Mouse (Mus musculus): ENCODE measurements around the gene Sgpl1.

DNA sequence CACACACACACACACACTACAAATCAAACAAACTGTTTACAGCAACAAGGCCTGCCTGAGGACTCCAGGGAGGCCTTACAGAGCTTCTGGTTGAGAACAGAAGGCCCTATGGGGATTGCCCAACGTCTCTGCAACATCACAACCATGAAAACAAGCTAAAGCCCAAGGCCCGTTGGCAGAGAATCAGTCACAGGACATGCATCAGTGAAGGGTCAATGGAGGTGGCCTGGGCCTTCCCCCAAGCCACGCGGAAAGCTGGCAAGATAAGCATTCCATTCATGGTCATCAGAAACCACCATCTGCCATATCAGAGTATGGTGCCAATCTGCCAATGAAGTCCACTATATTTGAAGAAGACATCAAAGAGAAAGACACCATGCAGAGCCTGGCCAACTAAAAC, 13.2 kb upstream of the Sgpl1 start:
- TF ChIP-seq CTCF (IDR thresholded peaks at IDR 0.05; ENCODE audit: borderline replicate concordance, insufficient read depth, low read length): no peak
- no peak for TF ChIP-seq POLR2A (IDR thresholded peaks at IDR 0.05; ENCODE audit: low read depth, low read length)

Data from embryonic fibroblast, embryonic 13.5 days (primary cell).